Mouse (Mus musculus): Measurements from ENCODE around the gene Golga5. TPM values are rescaled to one million over a fixed set of nuclear protein-coding genes. Genes with fewer than 3 reads are reported as not detected.

The Golga5 gene
- total RNA-seq, 2 experiments from 2014 or later: 25.7 to 25.9 TPM

- no peak for DNase-seq (ENCODE audit: low spot score in 2 of 2)
Observed at GRCm38 (mm10) chr12:102505131-102505713, 36.3 kb downstream of the Golga5 start.

DNA sequence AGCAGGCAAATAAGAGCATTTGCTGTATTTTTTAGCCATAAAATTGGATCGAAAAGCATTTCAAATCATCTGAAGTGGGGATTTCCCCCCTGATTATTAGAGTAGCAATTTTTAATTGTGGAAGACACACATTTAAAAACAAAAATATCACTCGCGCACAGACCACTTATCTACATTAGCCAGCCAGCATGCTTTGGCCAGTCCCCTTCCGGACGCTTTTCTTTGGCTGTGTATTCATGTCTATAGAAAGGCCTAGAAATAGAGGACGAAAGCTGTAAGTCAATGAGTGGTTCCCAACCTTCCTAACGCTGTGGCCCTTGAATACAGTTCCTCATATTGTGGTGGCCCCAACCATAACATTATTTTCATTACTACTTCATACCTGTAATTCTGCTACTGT is 37.0 kb downstream of the Golga5 start:
- DNase-seq (ENCODE audit: low spot score in 2 of 2): no peak

GRCm38 (mm10) chr12:102511363-102511762 is 42.4 kb downstream of the Golga5 start:
- no peak for DNase-seq (ENCODE audit: low spot score in 2 of 2)

DNA sequence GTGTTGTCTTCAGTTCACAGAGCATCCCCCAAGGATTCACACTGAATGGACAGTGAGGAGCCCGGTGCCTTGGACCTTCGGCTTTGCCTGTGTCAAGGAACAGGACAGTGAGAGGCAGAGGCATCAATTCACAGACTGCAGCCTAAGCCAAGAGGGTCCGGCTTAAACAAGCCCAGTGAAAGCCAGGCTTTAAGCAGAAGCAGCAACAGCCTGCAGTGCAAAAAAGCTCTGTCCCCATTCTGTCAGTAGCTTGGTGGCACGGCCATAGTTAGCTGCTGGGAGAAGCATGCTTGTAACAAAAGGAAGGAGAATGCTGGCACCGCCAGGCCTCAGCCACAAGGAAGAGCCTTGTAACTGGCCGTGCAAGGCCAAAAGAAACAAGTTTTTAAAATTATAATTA is 45.2 kb downstream of the Golga5 start:
- DNase-seq (ENCODE audit: low spot score in 2 of 2): no peak

- DNase-seq (ENCODE audit: low spot score in 2 of 2): no peak
Observed at GRCm38 (mm10) chr12:102514751-102515150, 45.8 kb downstream of the Golga5 start.

DNA sequence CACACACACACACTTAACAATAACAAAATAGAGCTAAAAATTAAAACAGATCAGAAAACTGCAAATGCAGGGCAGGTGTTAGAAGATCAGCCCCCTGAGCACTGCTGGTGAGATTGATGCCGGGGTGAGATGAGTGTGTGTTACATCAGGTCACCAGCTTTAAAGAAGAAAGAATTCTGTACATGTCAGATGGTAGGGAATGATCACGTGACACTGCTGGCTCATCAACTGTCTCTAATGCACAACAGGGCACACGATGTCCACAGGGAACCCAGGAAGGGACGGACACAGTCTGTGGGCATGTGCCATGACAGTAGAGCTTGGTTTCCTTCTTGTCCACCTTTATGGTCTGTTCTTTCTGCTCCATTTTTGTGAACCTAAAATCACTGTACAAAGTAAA is 47.2 kb downstream of the Golga5 start:
- DNase-seq (ENCODE audit: low spot score in 2 of 2): no peak

DNA sequence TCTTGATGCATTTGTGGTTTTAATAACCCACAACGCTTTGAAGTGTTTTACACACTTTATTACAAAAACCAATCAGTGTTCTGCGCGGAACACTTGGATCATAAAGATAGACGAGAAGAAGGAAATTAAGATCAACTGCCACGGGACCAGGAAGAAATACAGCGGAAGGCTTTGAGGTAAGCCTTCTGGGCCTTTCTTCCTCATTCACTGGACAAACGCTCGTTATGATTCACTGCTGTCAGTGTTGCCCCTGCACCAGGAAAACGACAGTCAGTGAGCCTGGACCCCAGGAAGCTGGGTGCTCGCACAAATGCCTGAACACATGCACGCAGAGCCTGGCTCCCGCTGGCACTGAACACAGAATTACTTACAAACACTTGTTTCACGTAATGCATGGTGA is 48.7 kb downstream of the Golga5 start:
- no peak for DNase-seq (ENCODE audit: low spot score in 2 of 2)

DNA sequence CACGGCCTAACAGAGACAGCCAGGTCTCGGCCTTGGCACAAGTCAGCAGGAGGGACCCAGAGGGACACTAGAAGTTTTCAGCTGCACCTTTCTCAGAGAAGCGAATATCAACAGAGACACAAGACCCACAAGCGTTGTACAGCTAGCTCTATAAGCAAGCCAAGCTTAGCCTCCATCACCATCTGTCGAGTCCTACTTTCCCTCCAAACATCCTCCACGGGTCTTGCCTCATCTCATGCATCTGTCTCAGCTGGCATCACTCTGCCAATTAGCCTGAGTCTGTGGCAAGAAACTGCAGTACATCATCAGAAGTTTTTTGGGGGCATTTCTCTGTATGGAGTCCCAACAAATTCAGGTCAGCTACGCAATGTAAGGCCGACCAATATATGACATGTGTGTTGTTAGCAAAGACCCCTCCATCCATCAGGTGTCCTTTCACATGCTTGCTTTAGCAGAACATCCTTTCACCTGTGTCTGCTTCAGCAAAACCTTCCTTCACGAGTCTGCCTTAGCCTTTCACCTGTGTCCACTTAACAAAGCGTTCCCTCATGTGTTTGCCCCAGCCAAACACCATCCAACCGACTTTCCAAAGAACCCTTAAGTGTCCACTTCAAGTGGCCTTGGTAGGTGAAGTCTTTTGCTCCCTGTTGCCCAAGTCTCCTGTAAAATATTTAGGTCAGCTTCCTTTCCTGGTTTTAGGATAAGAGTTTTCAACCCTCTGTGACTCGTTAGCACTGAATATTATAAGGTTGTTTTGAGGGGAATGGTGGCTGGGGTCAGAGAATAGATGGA is 51.2 kb downstream of the Golga5 start:
- no peak for DNase-seq (ENCODE audit: low spot score in 2 of 2)

DNA sequence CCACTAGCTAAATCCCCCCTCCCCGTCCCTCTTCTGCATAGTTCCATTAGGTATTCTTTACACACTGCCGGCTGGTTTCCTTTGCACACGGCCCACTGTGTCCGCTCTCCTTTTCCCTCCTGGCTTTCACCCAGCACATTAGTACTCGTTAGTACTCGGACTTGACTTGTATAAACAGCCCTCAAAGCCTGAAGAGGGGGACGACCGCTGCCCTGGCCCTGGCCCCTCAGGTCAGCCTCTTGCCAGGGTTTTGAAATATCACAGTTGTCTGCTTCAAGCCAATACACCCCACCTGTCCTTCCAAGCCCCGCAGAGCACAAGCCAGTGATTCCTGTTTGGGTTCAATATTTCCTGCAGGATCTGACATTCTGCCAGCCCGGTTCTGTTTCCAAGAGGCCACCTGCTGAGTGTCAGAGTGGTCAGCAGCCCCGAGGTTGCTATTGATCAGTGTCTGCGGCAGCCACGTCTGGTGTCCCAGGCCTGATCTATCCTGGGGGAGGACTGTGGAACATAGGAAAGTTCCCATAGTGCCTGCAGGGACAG is 52.9 kb downstream of the Golga5 start:
- DNase-seq (ENCODE audit: low spot score in 2 of 2): no peak

GRCm38 (mm10) chr12:102524216-102524615 is 55.3 kb downstream of the Golga5 start:
- no peak for DNase-seq (ENCODE audit: low spot score in 2 of 2)

DNA sequence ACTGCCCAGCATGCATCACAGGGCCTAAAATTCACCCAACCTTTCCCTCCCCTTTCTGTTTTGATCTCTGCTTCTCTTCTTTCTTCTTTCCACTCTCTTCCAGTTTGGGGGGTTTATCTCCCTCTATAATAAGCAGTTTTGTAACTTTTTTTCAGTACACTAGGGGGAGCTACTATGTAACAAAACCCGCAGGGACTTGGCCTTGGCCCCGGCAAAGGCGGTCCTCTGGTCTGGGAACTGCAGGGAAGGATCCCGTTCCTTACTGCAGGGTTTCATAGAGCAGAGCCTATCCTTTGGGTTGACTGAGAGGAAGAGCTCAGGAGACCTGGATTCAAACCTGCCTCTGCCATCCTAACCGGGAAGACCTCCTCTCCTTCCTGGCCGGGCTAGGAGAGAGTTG is 55.8 kb downstream of the Golga5 start:
- DNase-seq (ENCODE audit: low spot score in 2 of 2): no peak

- no peak for DNase-seq (ENCODE audit: low spot score in 2 of 2)
Observed at GRCm38 (mm10) chr12:102527989-102528388, 59.1 kb downstream of the Golga5 start.

- DNase-seq (ENCODE audit: low spot score in 2 of 2): no peak
Observed at GRCm38 (mm10) chr12:102535796-102536195, 66.9 kb downstream of the Golga5 start.

- no peak for DNase-seq (ENCODE audit: low spot score in 2 of 2)
Observed at GRCm38 (mm10) chr12:102540278-102540677, 71.3 kb downstream of the Golga5 start.

GRCm38 (mm10) chr12:102541168-102541567 is 72.2 kb downstream of the Golga5 start:
- no peak for DNase-seq (ENCODE audit: low spot score in 2 of 2)

DNA sequence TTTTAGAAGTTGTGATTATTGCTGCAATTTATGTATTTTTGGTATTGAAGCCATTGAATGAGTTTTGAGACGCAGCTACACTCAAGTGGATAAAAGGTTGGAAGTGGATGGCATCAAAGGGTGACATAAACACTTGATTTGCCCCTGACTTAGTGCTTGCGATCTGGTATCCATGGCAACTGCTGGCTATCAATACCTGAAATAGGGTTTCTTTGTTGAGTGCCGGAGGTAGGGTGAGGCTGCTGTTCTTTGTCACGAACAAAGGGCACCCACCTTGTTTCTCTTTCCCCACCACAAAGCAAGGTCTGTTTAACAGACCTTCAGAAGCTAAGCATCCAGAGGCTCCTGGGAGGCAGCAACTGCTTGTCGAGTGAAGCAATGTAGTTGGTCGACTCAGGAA is 76.2 kb downstream of the Golga5 start:
- no peak for DNase-seq (ENCODE audit: low spot score in 2 of 2)

Other genes starting within 250 kb of the Golga5 start
- 1 to 10 TPM; 3.5 to 4.2 TPM for gene Rin3, start 186.1 kb upstream of the Golga5 start, total RNA-seq (2021)
- gene Lgmn, start 29.3 kb upstream of the Golga5 start, total RNA-seq (2021): 100 to 1,000 TPM in 1 of 2 experiments, 10 to 100 TPM in 1; 99.1 to 102 TPM
- 100 to 1,000 TPM; 151 to 236 TPM for gene Chga, start 85.8 kb downstream of the Golga5 start, total RNA-seq (2021)
- gene Itpk1, start 235.8 kb downstream of the Golga5 start, total RNA-seq (2021): 10 to 100 TPM; 56.0 to 63.6 TPM

Data from left cerebral cortex, adult 18-20 months (tissue).